Mouse (Mus musculus): Measurements from ENCODE around the gene Vmn2r36. TPM values are rescaled to one million over a fixed set of nuclear protein-coding genes. Genes with fewer than 3 reads are reported as not detected.
"Not testable (repeated sequence)": the region's sequence is repeated elsewhere in the genome, so short reads cannot be mapped to it uniquely, and the experiment has no call there.

Gene Vmn2r36
- total RNA-seq (2021) (not detected), polyA plus RNA-seq (2012; rRNA removed) (not detected in 2 replicates)
- long read RNA-seq, result 0 reads

GRCm38 (mm10) chr7:7902395-7902794 is at the start of gene Vmn2r36:
Gene Vmn2r36, minus strand, starts transcription at chr7:7902495.
- DNase-seq, result not testable (repeated sequence)

Other genes starting within 250 kb of the Vmn2r36 start
- not detected for gene Vmn2r34, start 213.0 kb downstream of the Vmn2r36 start, total RNA-seq (2021)
- gene Vmn2r34, start 213.0 kb downstream of the Vmn2r36 start, polyA plus RNA-seq (2012; rRNA removed), result not detected in 2 replicates
- gene Vmn2r35, start 82.6 kb downstream of the Vmn2r36 start, total RNA-seq (2021), result not detected
- gene Vmn2r35, start 82.6 kb downstream of the Vmn2r36 start, polyA plus RNA-seq (2012; rRNA removed), result not detected in 2 replicates

Measured in adrenal gland, adult 2 months (tissue).